Mouse (Mus musculus): Measurements from ENCODE around the gene Golph3l. TPM values are rescaled to one million over a fixed set of nuclear protein-coding genes. Genes with fewer than 3 reads are reported as not detected.

The Golph3l gene
- polyA plus RNA-seq, 1 experiment = 20.4 TPM

Other genes with a start within 250 kb of the Golph3l start
- 6.7 and 7.5 TPM in 2 replicates for gene Setdb1, start 231.7 kb upstream of the Golph3l start, polyA plus RNA-seq (2012; ENCODE audit: insufficient read depth, insufficient read length, missing spikeins)
- gene 4930558C23Rik, start 186.1 kb upstream of the Golph3l start, polyA plus RNA-seq (2012; ENCODE audit: insufficient read depth, insufficient read length, missing spikeins) = not detected in 2 replicates
- 17.2 and 18.4 TPM in 2 replicates for gene Arnt, start 154.5 kb upstream of the Golph3l start, polyA plus RNA-seq (2012; ENCODE audit: insufficient read depth, insufficient read length, missing spikeins)
- gene Ctsk, start 89.7 kb upstream of the Golph3l start, polyA plus RNA-seq (2012; ENCODE audit: insufficient read depth, insufficient read length, missing spikeins) = 7.5 and 12.3 TPM in 2 replicates
- 21.0 and 22.4 TPM in 2 replicates for gene Ctss, start 62.1 kb upstream of the Golph3l start, polyA plus RNA-seq (2012; ENCODE audit: insufficient read depth, insufficient read length, missing spikeins)
- not detected in 2 replicates for gene Hormad1, start 29.3 kb upstream of the Golph3l start, polyA plus RNA-seq (2012; ENCODE audit: insufficient read depth, insufficient read length, missing spikeins)
- gene Ensa, start 36.1 kb downstream of the Golph3l start, polyA plus RNA-seq (2012; ENCODE audit: insufficient read depth, insufficient read length, missing spikeins) = 38.4 and 51.4 TPM in 2 replicates
- gene Mcl1, start 69.9 kb downstream of the Golph3l start, polyA plus RNA-seq (2012; ENCODE audit: insufficient read depth, insufficient read length, missing spikeins) = 56.1 and 61.6 TPM in 2 replicates
- gene Adamtsl4, start 99.0 kb downstream of the Golph3l start, polyA plus RNA-seq (2012; ENCODE audit: insufficient read depth, insufficient read length, missing spikeins) = 2.5 and 6.6 TPM in 2 replicates
- 41.5 and 48.8 TPM in 2 replicates for gene Ecm1, start 150.6 kb downstream of the Golph3l start, polyA plus RNA-seq (2012; ENCODE audit: insufficient read depth, insufficient read length, missing spikeins)
- 32.1 and 47.7 TPM in 2 replicates for gene Tars2, start 171.3 kb downstream of the Golph3l start, polyA plus RNA-seq (2012; ENCODE audit: insufficient read depth, insufficient read length, missing spikeins)
- 11.3 and 12.5 TPM in 2 replicates for gene Rprd2, start 229.9 kb downstream of the Golph3l start, polyA plus RNA-seq (2012; ENCODE audit: insufficient read depth, insufficient read length, missing spikeins)

All from brown adipose tissue, adult 24 weeks (tissue).